Mouse (Mus musculus) heart, adult 2 months (tissue): Measurements from ENCODE around the gene Rabep1. TPM values are rescaled to one million over a fixed set of nuclear protein-coding genes. Genes with fewer than 3 reads are reported as not detected.

Experiments used
- DNase-seq, 2 experiments: peaks; one replicate each; pipeline ENCODE4 v3.0.0; 2021
- H3K27ac ChIP-seq: fragments of 200-600 bp; 2 replicates; pipeline ENCODE4 v1.8.1; 2022
- H3K27me3 ChIP-seq: fragments of 200-500 bp; 2 replicates; pipeline ENCODE4 v1.6.1; 2012; ENCODE audit warnings: mild to moderate bottlenecking, low read length, inconsistent platforms, mixed read lengths; ENCODE audit not compliant: control insufficient read depth, insufficient read depth
- H3K36me3 ChIP-seq: fragments of 200-500 bp; 2 replicates; pipeline ENCODE4 v1.6.1; 2012; ENCODE audit warnings: low read length, inconsistent platforms; ENCODE audit not compliant: control insufficient read depth, insufficient read depth
- H3K4me1 ChIP-seq: fragments of 200-500 bp; 2 replicates; pipeline ENCODE4 v1.6.1; 2011; ENCODE audit warnings: low read length; ENCODE audit not compliant: control insufficient read depth, insufficient read depth
- H3K4me3 ChIP-seq: fragments of 200-600 bp; 2 replicates; pipeline ENCODE4 v1.8.1; 2022
- H3K79me2 ChIP-seq: fragments of 200-500 bp; replicated peaks from 2 replicates; pipeline ENCODE4 v1.6.1; 2012; ENCODE audit warnings: mild to moderate bottlenecking, inconsistent platforms, low read length, moderate library complexity, mixed read lengths; ENCODE audit not compliant: control insufficient read depth, insufficient read depth
- H3K9ac ChIP-seq: fragments of 200-500 bp; 2 replicates; pipeline ENCODE4 v1.6.1; 2012; ENCODE audit warnings: low read depth, mild to moderate bottlenecking, control low read depth, inconsistent platforms, low read length, mixed read lengths
- CTCF ChIP-seq: fragments of 200-600 bp; IDR thresholded peaks from 2 replicates; pipeline ENCODE4 v1.8.1; 2022; ENCODE audit warnings: antibody characterized with exemption, mild to moderate bottlenecking, moderate library complexity
- EP300 ChIP-seq: fragments of 200-500 bp; IDR thresholded peaks from 2 replicates; pipeline ENCODE4 v1.6.1; 2011; ENCODE audit warnings: low read depth, low read length, control low read depth; ENCODE audit not compliant: insufficient read depth
- POLR2A ChIP-seq: fragments of 200-500 bp; IDR thresholded peaks from 2 replicates; pipeline ENCODE4 v1.6.1; 2011; ENCODE audit warnings: mild to moderate bottlenecking, low read depth, low read length, control low read depth; ENCODE audit not compliant: insufficient read depth
- WGBS: fragments of 180-500 bp; shearing (Covaris S2); methylation state at CpG from one replicate; pipeline ENCODE4 v1.1.7; 2018; 5-methylcytosine and 5-hydroxymethylcytosine counted together
- intact Hi-C: fragments of 180-260 bp; cut with DNase I; formaldehyde crosslinking; loops from one replicate; pipeline ENCODE4 v1.15.1; 2025
- polyA plus RNA-seq: library from polyadenylated mRNA; depleted of rRNA; stranded (reverse); fragments of >200 nt; gene quantifications from 2 replicates; pipeline ENCODE4 v1.2.3, GENCODE M21; 2012
- total RNA-seq, 2 experiments: library from RNA; stranded (reverse); gene quantifications; 2 replicates each; pipeline ENCODE4 v1.2.3; 2021

Gene Rabep1
- total and polyA plus RNA-seq, 3 experiments = 3.7 to 37.2 (median 36.0) TPM

DNA sequence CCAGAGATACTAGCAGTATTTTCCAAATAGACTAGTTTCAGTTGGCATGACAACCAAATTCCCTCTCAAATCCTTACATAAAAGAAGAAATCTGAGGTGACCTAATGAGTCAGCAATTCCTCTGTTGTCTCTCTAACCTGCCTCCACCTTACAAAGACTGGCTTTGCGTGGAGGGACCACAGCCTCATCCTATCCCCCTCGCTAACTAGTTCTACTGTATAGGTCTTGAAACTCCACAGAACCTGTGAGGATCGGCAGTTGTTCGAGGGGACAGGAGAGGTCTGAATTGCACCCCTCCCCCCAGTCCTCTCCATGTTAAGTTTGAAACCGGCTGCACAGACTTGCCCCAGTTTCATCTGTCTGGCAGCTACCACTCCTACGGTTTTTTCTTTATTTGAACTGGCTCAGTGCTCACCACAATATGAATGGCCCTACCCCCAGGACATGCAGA lies 9.2 kb upstream of the Rabep1 start:
- Histone ChIP-seq H3K27ac (no peak overlapping the region), H3K4me3 (no peak overlapping the region), H3K27me3 (no peaks in the 10 kb centered on the region), H3K9ac (no peak overlapping the region), H3K79me2 (no peaks in the 10 kb centered on the region), H3K4me1 (no peaks in the 10 kb centered on the region), H3K36me3 (no peaks in the 10 kb centered on the region)
- WGBS = 71% methylated on average over 6 of the region's 6 CpGs
- no peak for DNase-seq
- intact Hi-C loops = no loop called here
- TF ChIP-seq CTCF (no peak), EP300 (no peak), POLR2A (no peak)

GRCm38 (mm10) chr11:70837031-70837430 lies 7.5 kb upstream of the Rabep1 start:
- no peak overlapping the region for H3K4me3 ChIP-seq
- no peaks in the 10 kb centered on the region for H3K27me3 ChIP-seq
- no peak for DNase-seq
- intact Hi-C loops = no loop called here
- H3K4me1 ChIP-seq = no peaks in the 10 kb centered on the region
- H3K79me2 ChIP-seq = no peaks in the 10 kb centered on the region
- no peak overlapping the region for H3K27ac ChIP-seq
- no peak for TF ChIP-seq POLR2A
- no peak for TF ChIP-seq EP300
- TF ChIP-seq CTCF = no peak
- no peak overlapping the region for H3K9ac ChIP-seq
- 90% methylated on average over 3 of the region's 3 CpGs for WGBS
- H3K36me3 ChIP-seq = no peaks in the 10 kb centered on the region

DNA sequence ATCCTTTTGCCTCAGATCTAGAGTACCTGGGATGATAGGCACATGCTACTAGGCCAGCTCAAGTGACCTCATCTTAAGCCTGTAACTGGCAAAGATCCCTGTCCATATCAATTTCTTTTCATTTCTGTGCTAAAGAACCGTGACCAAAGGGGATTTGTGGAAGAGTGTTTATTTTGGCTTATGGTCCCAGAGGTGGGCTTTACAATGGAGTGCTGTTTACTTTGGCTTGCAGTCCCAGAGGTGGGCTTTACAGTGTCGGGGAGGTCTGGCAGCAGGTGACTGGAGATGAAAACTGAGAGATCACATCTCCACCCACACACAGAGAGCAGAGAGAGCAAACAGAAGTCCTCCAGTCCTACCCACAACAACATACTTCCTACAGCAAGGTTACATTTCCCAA lies 6.0 kb upstream of the Rabep1 start:
- no peak overlapping the region for H3K9ac ChIP-seq
- no peak for DNase-seq
- no peak for TF ChIP-seq EP300
- no peak for TF ChIP-seq POLR2A
- no peak for TF ChIP-seq CTCF
- H3K79me2 ChIP-seq = no peaks in the 10 kb centered on the region
- H3K4me3 ChIP-seq = no peak overlapping the region
- no peak overlapping the region for H3K27ac ChIP-seq
- H3K4me1 ChIP-seq = no peaks in the 10 kb centered on the region
- no peaks in the 10 kb centered on the region for H3K36me3 ChIP-seq
- H3K27me3 ChIP-seq = no peaks in the 10 kb centered on the region
- intact Hi-C loops = no loop called here
- WGBS = 34% methylated on average over 2 of the region's 2 CpGs

DNA sequence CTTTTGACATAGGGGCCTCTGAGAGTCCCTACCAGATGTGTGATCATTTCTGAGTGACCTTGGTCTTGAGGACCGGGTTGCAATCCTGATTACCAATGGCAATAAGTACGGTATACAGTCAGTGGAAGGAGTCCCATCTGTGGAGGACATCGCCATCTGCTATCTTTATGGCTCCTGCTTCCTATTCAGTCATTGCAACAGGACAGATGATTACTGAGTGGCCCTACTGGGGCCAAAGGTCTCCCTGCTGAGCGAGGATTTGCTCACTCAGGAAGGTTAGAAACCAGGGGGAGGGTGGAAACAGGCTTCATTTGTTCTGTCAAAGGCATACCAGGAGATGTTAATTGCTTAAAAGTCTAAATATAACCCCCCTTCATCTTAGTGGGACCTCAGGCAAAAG lies 1.6 kb upstream of the Rabep1 start:
- H3K4me1 ChIP-seq = peaks cover 9% of the 10 kb centered on the region
- no peak overlapping the region for H3K4me3 ChIP-seq
- no peak overlapping the region for H3K27ac ChIP-seq
- intact Hi-C loops = no loop called here
- no peaks in the 10 kb centered on the region for H3K27me3 ChIP-seq
- peaks cover 7% of the 10 kb centered on the region for H3K36me3 ChIP-seq
- TF ChIP-seq EP300 = no peak
- H3K79me2 ChIP-seq = peaks cover 2% of the 10 kb centered on the region; the same call in 1 of the 2 replicates
- 74% methylated on average over 4 of the region's 4 CpGs for WGBS
- no peak for DNase-seq
- no peak overlapping the region for H3K9ac ChIP-seq

DNA sequence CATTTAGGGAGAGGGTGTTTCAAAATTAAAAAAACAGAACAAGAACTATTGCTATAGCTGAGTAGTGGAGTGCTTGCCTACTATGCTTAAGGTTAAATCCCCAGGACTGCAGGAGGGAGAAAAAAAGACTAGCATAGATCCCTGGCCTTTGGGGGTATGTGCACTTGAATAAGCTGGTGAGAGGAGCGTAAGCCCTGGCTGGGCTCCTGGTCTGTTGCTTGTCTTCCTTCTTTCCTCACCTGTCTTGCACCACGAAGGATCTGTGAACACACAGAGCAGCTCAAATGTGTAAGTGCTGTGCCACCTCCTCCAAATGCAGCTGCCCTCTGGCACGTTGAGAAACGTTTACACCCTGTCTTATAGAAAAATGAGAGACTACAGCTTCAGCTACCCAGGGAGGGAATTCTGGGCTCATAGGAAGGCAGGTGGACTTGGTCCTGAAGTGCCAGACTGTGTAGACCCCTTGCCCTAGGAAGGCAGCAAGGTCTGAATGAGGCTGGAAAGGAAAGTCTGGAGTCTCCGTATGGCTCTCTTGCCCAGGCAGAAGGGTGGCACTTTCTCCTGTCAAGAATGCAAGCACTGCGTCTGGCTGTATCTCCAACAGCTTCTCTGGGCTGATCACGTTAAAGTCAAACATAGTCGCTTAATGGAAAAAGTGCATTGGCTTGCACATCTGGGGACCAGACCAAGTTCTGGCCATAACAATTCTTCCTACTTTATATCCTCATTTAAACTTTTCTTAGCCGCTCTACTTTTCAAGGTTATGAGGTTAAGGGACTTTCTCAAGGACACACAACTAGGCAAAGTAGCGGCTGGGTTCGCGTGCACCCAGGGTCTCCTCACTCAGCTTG lies 652 bp upstream of the Rabep1 start:
- peaks cover 2% of the 10 kb centered on the region; the same call in 1 of the 2 replicates for H3K79me2 ChIP-seq
- DNase-seq = peak in 1 of 2 experiments; percentile 31
- TF ChIP-seq POLR2A (no peak), EP300 (no peak; the same call in 1 of the 2 replicates), CTCF (no peak)
- H3K4me3 ChIP-seq = peak overlapping the region; percentile 91
- intact Hi-C loops = no loop called here
- no peaks in the 10 kb centered on the region for H3K27me3 ChIP-seq
- peak overlapping the region; percentile 59; the same call in 1 of the 2 replicates for H3K9ac ChIP-seq
- H3K4me1 ChIP-seq = peaks cover 9% of the 10 kb centered on the region
- peak overlapping the region; percentile 91 for H3K27ac ChIP-seq
- H3K36me3 ChIP-seq = peaks cover 7% of the 10 kb centered on the region
- WGBS = 19% methylated on average over 12 of the region's 12 CpGs

- intact Hi-C loops = no loop called here
- no peak for DNase-seq
- 6% methylated on average over 19 of the region's 19 CpGs for WGBS
- peak overlapping the region; percentile 91 for H3K4me3 ChIP-seq
- peaks cover 9% of the 10 kb centered on the region for H3K4me1 ChIP-seq
- H3K36me3 ChIP-seq = peaks cover 7% of the 10 kb centered on the region
- H3K27me3 ChIP-seq = no peaks in the 10 kb centered on the region
- peak overlapping the region; percentile 91 for H3K27ac ChIP-seq
- TF ChIP-seq EP300 (no peak), POLR2A (no peak), CTCF (no peak)
- peaks cover 2% of the 10 kb centered on the region for H3K79me2 ChIP-seq
- peak overlapping the region; percentile 96 for H3K9ac ChIP-seq
These were observed 940 bp downstream of the Rabep1 start for GRCm38 (mm10) chr11:70845457-70845978.
